ENCODE assay signal across 11 mouse cellular contexts in genomic region chr1:52242270-52242669, GRCm38 (mm10).
"Had no signal": no experiment of that assay in that cellular context is flagged by ENCODE, and none has a peak within 500 bp of the region (broad histone marks: within the 10 kb centered on the region; RNA-seq: fewer than 3 reads in every experiment).

No protein-coding gene starts in this region.

- DNase-seq: kidney, adult 18-20 months; kidney, postnatal 25 days; layer of hippocampus, adult 9-11 months; layer of hippocampus, postnatal 36 days; liver, embryonic 13.5 days; lung, adult 2 months; lung, postnatal 14 days; lung, postnatal 4 days; midbrain, embryonic 14.5 days; thymus, adult 18-20 months; thymus, postnatal 36 days had no signal
